Mouse (Mus musculus) forebrain, embryonic 11.5 days (tissue): ENCODE results near the gene Cnga3. TPM values are rescaled to one million over a fixed set of nuclear protein-coding genes. Genes with fewer than 3 reads are reported as not detected.

Experiments used
- ATAC-seq: fragments of 200-750 bp; cut with Nextera tagmentation; replicated peaks from 2 replicates; pipeline ENCODE4 v1.8.0; 2017; ENCODE audit warnings: moderate TSS enrichment; ENCODE audit not compliant: low FRiP score
- DNase-seq: peaks from one replicate; pipeline ENCODE4 v3.0.0-alpha.2; 2017; ENCODE audit warnings: low spot score
- H3K27ac ChIP-seq: fragments of 300-500 bp; sonication (generic); 2 replicates; pipeline ENCODE4 v1.5.1; 2014; ENCODE audit warnings: low read depth, low read length
- H3K27me3 ChIP-seq: fragments of 300-500 bp; sonication (generic); 2 replicates; pipeline ENCODE4 v1.6.1; 2014; ENCODE audit warnings: mild to moderate bottlenecking, low read length, mixed read lengths; ENCODE audit not compliant: control insufficient read depth, insufficient read depth
- H3K36me3 ChIP-seq: fragments of 300-500 bp; sonication (generic); 2 replicates; pipeline ENCODE4 v1.6.1; 2014; ENCODE audit warnings: mild to moderate bottlenecking, low read length, moderate library complexity, mixed read lengths; ENCODE audit not compliant: control insufficient read depth, insufficient read depth
- H3K4me1 ChIP-seq: fragments of 300-500 bp; sonication (generic); replicated peaks from 2 replicates; pipeline ENCODE4 v1.6.1; 2014; ENCODE audit warnings: low read length, mixed read lengths; ENCODE audit not compliant: control insufficient read depth, insufficient read depth
- H3K4me2 ChIP-seq: fragments of 300-500 bp; sonication (generic); 2 replicates; pipeline ENCODE4 v1.6.1; 2014; ENCODE audit warnings: low read depth, mild to moderate bottlenecking, low read length, moderate library complexity, mixed read lengths; ENCODE audit not compliant: severe bottlenecking
- H3K4me3 ChIP-seq: fragments of 300-500 bp; sonication (generic); 2 replicates; pipeline ENCODE4 v1.5.1; 2014; ENCODE audit warnings: low read depth, low read length
- H3K9ac ChIP-seq: fragments of 300-500 bp; sonication (generic); 2 replicates; pipeline ENCODE4 v1.6.1; 2014; ENCODE audit warnings: low read length
- H3K9me3 ChIP-seq: fragments of 300-500 bp; sonication (generic); 2 replicates; pipeline ENCODE4 v1.6.1; 2016; ENCODE audit warnings: low read length, mixed read lengths; ENCODE audit not compliant: control insufficient read depth
- WGBS: fragments of 180-500 bp; shearing (Covaris S2); extraction: QIAGEN DNeasy Blood & Tissue Kit; methylation state at CpG from one replicate; pipeline ENCODE4 v1.1.7; 2014; 5-methylcytosine and 5-hydroxymethylcytosine counted together
- polyA plus RNA-seq: library from polyadenylated mRNA; unstranded; fragments of >200 nt; fragmentation: Nextera tagmentation; extraction: Ambion mirVana; gene quantifications from 2 replicates; pipeline ENCODE4 v1.2.1, GENCODE M21; 2014

Cnga3 gene
- polyA plus RNA-seq, 1 experiment from 2014 or later: not detected

DNA sequence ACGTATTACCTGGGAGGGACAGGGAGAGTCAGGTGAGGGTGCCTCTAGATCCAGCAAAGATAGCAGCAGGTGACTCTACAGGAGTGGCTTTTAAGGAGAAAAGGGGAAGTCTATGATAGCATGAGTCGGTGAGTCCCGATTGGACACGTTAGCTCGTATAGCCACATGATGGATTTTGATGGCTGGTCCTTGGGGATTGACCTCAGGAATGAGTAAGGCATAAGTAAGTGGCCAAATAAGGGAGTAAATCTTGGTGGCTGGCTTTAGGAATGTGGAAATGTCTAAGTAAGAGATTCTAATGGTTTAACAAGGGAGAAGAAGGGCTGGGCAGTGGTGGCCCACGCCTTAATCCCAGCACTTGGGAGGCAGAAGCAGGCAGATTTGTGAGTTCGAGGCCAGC lies 74.7 kb downstream of the Cnga3 start:
- ATAC-seq: no peak
- WGBS: 88% methylated on average over 7 of the region's 7 CpGs
- no peaks in the 10 kb centered on the region for H3K4me1 ChIP-seq

DNA sequence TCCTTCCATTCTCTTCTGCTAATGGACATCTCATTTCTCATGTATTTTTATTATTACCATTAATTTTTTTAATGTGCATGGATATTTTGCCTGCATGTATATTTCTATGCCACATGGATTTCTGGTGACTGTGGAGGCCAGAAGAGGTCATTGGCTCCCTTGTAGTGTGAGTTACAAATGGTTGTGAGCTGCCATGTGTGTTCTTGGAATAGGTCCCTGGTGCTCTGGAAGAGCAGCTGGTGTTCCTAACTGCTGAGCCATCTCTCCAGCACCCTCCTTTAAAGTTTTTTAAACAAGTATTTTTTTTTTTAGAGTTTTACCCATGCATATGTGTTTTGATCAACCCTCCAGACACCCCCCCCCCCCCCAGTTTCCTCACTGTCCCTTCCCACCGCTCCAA lies 82.2 kb downstream of the Cnga3 start:
- ATAC-seq: no peak
- no peaks in the 10 kb centered on the region for H3K9me3 ChIP-seq
- H3K4me2 ChIP-seq: no peak overlapping the region
- no peak overlapping the region for H3K27ac ChIP-seq
- H3K27me3 ChIP-seq: no peaks in the 10 kb centered on the region
- no peak overlapping the region for H3K9ac ChIP-seq
- H3K36me3 ChIP-seq: no peaks in the 10 kb centered on the region
- H3K4me3 ChIP-seq: no peak overlapping the region
- DNase-seq: no peak
- WGBS: 38% methylated on average over 1 of the region's 1 CpGs
- 0 out of 2 replicates have a peak, but pooled peaks cover 1% of the 10 kb centered on the region for H3K4me1 ChIP-seq

More for the DNA sequence above, 74.7 kb downstream of the Cnga3 start:
- no peaks in the 10 kb centered on the region for H3K36me3 ChIP-seq
- no peaks in the 10 kb centered on the region for H3K9me3 ChIP-seq
- DNase-seq: no peak
- no peak overlapping the region for H3K27ac ChIP-seq
- no peak overlapping the region for H3K4me3 ChIP-seq
- H3K9ac ChIP-seq: no peak overlapping the region
- H3K27me3 ChIP-seq: no peaks in the 10 kb centered on the region
- no peak overlapping the region for H3K4me2 ChIP-seq

DNA sequence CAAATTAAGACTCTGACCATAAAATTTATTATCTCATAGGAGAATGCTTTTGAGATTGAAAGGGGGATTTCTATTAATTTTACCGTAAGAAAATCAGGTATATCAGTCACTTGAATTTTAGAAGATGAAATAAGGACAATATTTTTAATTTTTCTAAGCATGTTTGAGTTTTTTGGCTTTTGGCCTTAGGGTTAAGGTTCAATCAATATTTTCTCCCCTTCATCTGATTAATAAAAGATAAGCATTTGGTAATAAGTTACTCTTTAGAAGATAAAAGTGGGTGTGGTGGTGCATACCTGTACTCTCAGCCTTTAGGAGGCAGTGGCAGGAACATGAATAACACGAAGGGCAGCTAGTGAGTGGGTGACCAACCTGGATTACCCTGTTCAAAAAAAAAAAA lies 84.7 kb downstream of the Cnga3 start:
- Histone ChIP-seq H3K9ac (no peak overlapping the region), H3K27me3 (no peaks in the 10 kb centered on the region), H3K27ac (no peak overlapping the region), H3K4me3 (no peak overlapping the region), H3K9me3 (no peaks in the 10 kb centered on the region), H3K4me1 (0 out of 2 replicates have a peak, but pooled peaks cover 1% of the 10 kb centered on the region), H3K36me3 (no peaks in the 10 kb centered on the region), H3K4me2 (no peak overlapping the region)
- no peak for DNase-seq
- WGBS: 83% methylated on average over 2 of the region's 2 CpGs
- ATAC-seq: no peak

- peak; percentile 92 for ATAC-seq
- WGBS: 1% methylated on average over 75 of the region's 77 CpGs
- no peaks in the 10 kb centered on the region for H3K36me3 ChIP-seq
- H3K27me3 ChIP-seq: no peaks in the 10 kb centered on the region
- H3K9me3 ChIP-seq: no peaks in the 10 kb centered on the region
- H3K4me3 ChIP-seq: peak within 1 kb of the TSS; percentile 88
- H3K27ac ChIP-seq: no peak within 1 kb of the TSS
- H3K4me2 ChIP-seq: peak within 1 kb of the TSS; percentile 77
- H3K9ac ChIP-seq: peak within 1 kb of the TSS; percentile 75
- DNase-seq: peak; percentile 98
- 0 out of 2 replicates have a peak, but pooled peaks cover 1% of the 10 kb centered on the region for H3K4me1 ChIP-seq
Observed at GRCm38 (mm10) chr1:37299540-37300491, 85.6 kb downstream of the Cnga3 start, which contains the start of gene Inpp4a. TSS of gene Inpp4a (plus strand) at chr1:37299865.

- DNase-seq (no peak), ATAC-seq (no peak)
- Histone ChIP-seq H3K4me2 (peak overlapping the region; percentile 77; the same call in 1 of the 2 replicates), H3K9ac (no peak overlapping the region; the same call in 1 of the 2 replicates), H3K27ac (no peak overlapping the region), H3K27me3 (no peaks in the 10 kb centered on the region), H3K9me3 (no peaks in the 10 kb centered on the region), H3K36me3 (no peaks in the 10 kb centered on the region), H3K4me1 (0 out of 2 replicates have a peak, but pooled peaks cover 1% of the 10 kb centered on the region), H3K4me3 (peak overlapping the region; percentile 88)
- 78% methylated on average over 5 of the region's 5 CpGs for WGBS
Observed at GRCm38 (mm10) chr1:37300650-37301049, 86.4 kb downstream of the Cnga3 start.

- no peak overlapping the region for H3K27ac ChIP-seq
- H3K27me3 ChIP-seq: no peaks in the 10 kb centered on the region
- H3K9ac ChIP-seq: no peak overlapping the region
- no peaks in the 10 kb centered on the region for H3K9me3 ChIP-seq
- DNase-seq: no peak
- 0 out of 2 replicates have a peak, but pooled peaks cover 1% of the 10 kb centered on the region for H3K4me1 ChIP-seq
- 83% methylated on average over 3 of the region's 3 CpGs for WGBS
- H3K4me2 ChIP-seq: no peak overlapping the region
- no peaks in the 10 kb centered on the region for H3K36me3 ChIP-seq
- no peak overlapping the region for H3K4me3 ChIP-seq
- ATAC-seq: no peak
Observed at GRCm38 (mm10) chr1:37302801-37303200, 88.6 kb downstream of the Cnga3 start.

DNA sequence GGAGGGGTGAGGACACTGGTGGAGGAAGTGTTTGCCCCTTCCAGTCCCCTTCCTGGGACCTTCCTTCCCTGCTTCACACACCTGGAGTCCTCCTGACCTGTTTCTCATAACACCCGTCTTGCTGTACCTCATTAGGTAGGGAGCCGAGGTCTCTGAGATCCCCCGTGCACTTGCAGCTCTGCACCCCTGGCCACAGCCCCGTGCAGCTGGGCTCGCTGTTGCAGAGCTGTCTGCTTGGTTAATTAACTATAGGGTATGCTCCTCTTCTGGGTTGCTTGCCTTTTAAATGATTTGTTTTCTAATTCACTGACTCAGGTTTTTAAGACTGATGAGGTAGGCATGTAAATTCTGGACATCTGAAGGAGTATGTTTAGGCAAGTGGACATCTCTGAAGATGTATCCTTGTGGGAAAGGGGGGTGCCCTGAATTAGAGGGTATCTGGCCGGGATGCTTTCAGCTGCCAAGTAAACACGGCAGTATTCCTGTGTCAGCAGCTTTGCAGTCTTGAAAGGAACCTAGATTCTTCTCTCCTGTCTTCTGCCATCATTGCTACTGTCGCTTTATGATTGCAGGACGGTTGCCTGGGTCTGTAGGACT lies 91.6 kb downstream of the Cnga3 start:
- no peaks in the 10 kb centered on the region for H3K4me1 ChIP-seq
- no peak overlapping the region for H3K4me3 ChIP-seq
- H3K27me3 ChIP-seq: no peaks in the 10 kb centered on the region
- no peak overlapping the region for H3K4me2 ChIP-seq
- 80% methylated on average over 9 of the region's 9 CpGs for WGBS
- ATAC-seq (no peak), DNase-seq (no peak)
- H3K9me3 ChIP-seq: no peaks in the 10 kb centered on the region
- H3K27ac ChIP-seq: no peak overlapping the region
- H3K9ac ChIP-seq: no peak overlapping the region
- H3K36me3 ChIP-seq: no peaks in the 10 kb centered on the region

GRCm38 (mm10) chr1:37307586-37307985 lies 93.4 kb downstream of the Cnga3 start:
- H3K4me2 ChIP-seq: no peak overlapping the region
- H3K4me1 ChIP-seq: no peaks in the 10 kb centered on the region
- H3K4me3 ChIP-seq: no peak overlapping the region

More at GRCm38 (mm10) chr1:37307586-37307985, 93.4 kb downstream of the Cnga3 start:
- H3K27ac ChIP-seq: no peak overlapping the region
- DNase-seq (no peak), ATAC-seq (no peak)
- no peak overlapping the region for H3K9ac ChIP-seq
- no peaks in the 10 kb centered on the region for H3K27me3 ChIP-seq
- no peaks in the 10 kb centered on the region for H3K9me3 ChIP-seq
- 90% methylated on average over 2 of the region's 2 CpGs for WGBS
- no peaks in the 10 kb centered on the region for H3K36me3 ChIP-seq
